Mouse (Mus musculus): ENCODE data around the gene F2.

F2 gene

GRCm38 (mm10) chr2:91636229-91636628 is at the start of gene F2:
TSS of gene F2 (minus strand) at chr2:91636414.
- ATAC-seq (ENCODE audit: insufficient number of reproducible peaks, low FRiP score, low TSS enrichment) = no peak

- ATAC-seq (ENCODE audit: insufficient number of reproducible peaks, low FRiP score, low TSS enrichment) = peak; percentile 58; the same call in 1 of the 2 replicates
Observed at GRCm38 (mm10) chr2:91683919-91684318, 47.7 kb upstream of the F2 start.

DNA sequence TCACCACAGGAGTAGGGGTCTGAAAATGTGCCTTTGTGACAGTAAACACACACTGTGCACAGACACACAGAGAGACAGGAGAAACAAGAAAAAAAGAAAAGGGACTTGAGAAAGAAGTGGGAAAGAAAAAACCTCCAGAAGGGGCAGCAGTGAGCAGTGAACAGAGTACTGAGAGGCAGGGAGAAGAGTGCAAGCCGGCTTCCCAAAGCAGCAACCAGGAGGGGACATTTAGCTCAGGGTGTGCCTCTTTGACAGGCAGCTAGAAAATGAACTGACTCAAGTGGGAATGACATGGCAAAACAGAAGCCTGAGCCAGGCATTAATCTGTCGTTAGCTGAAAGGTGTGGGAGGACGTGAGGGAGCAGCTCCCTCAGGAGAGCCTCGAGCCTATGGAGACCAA is 46.6 kb upstream of the F2 start:
- no peak for ATAC-seq (ENCODE audit: insufficient number of reproducible peaks, low FRiP score, low TSS enrichment)

DNA sequence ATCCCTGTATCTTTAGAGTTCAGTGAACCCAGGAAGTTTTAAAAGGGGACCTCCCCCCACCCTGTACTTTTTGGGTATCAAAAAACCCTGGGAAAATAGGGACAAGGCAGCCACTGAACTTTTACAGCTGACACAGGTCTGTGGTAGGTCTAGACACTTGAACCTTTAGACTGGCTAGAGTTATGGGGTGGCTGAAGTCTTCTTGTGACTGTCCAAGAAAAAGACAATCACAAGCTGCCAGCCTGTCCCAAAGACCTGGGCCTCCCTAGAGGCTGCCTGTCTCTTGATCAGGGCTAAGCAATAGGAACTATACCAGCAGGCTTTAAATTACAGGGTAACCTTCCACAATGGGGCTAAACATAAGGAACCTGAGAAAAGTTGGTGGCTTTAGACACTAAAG is 40.7 kb upstream of the F2 start:
- no peak for ATAC-seq (ENCODE audit: insufficient number of reproducible peaks, low FRiP score, low TSS enrichment)

- no peak for ATAC-seq (ENCODE audit: insufficient number of reproducible peaks, low FRiP score, low TSS enrichment)
Observed at GRCm38 (mm10) chr2:91676420-91676819, 40.2 kb upstream of the F2 start.

- ATAC-seq (ENCODE audit: insufficient number of reproducible peaks, low FRiP score, low TSS enrichment) = no peak
Observed at GRCm38 (mm10) chr2:91674895-91675294, 38.7 kb upstream of the F2 start.

- ATAC-seq (ENCODE audit: insufficient number of reproducible peaks, low FRiP score, low TSS enrichment) = no peak
Observed at GRCm38 (mm10) chr2:91673587-91673986, 37.4 kb upstream of the F2 start.

DNA sequence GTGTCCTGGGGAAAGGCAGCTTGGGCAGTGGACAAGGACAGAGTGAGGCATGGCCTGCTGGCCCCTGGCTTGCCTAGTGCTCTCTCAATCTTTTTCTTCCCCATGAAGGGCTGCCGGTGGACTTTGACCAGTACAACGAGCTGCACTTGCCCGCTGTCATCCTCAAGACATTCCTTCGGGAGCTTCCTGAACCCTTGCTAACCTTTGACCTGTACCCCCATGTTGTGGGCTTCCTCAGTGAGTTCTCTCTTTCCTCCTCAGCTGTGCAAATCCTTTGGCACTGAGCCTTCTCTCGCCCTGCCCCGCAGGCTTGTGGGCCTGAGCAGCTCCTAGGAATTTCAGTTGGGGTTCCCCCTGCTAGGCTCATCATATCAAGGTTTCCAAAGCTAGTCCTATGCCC is 33.8 kb upstream of the F2 start:
- no peak for ATAC-seq (ENCODE audit: insufficient number of reproducible peaks, low FRiP score, low TSS enrichment)

GRCm38 (mm10) chr2:91669326-91669725 is 33.1 kb upstream of the F2 start:
- ATAC-seq (ENCODE audit: insufficient number of reproducible peaks, low FRiP score, low TSS enrichment) = no peak

- ATAC-seq (ENCODE audit: insufficient number of reproducible peaks, low FRiP score, low TSS enrichment) = no peak
Observed at GRCm38 (mm10) chr2:91667747-91668146, 31.5 kb upstream of the F2 start.

GRCm38 (mm10) chr2:91666386-91666910 is 30.2 kb upstream of the F2 start:
- no peak for ATAC-seq (ENCODE audit: insufficient number of reproducible peaks, low FRiP score, low TSS enrichment)

- no peak for ATAC-seq (ENCODE audit: insufficient number of reproducible peaks, low FRiP score, low TSS enrichment)
Observed at GRCm38 (mm10) chr2:91664780-91665179, 28.6 kb upstream of the F2 start.

DNA sequence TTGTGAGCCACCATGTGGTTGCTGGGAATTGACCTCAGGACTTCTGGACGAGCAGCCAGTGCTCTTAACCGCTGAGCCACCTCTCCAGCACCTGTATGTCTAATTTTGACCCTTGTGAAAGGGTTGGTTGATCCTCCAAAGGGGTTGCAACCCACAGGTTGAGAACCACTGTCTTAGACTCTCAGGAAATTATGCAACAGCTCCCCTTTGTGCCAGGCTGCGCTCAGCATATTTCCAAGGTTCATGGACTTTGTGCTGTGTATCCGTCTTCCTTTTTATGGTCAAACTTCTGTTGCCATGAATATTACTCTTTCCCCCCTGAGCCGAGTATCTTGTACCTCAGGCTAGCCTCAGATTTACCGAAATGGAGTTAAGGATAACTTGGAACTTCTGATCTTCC is 24.8 kb upstream of the F2 start:
- no peak for ATAC-seq (ENCODE audit: insufficient number of reproducible peaks, low FRiP score, low TSS enrichment)

- no peak for ATAC-seq (ENCODE audit: insufficient number of reproducible peaks, low FRiP score, low TSS enrichment)
Observed at GRCm38 (mm10) chr2:91659657-91660056, 23.4 kb upstream of the F2 start.

DNA sequence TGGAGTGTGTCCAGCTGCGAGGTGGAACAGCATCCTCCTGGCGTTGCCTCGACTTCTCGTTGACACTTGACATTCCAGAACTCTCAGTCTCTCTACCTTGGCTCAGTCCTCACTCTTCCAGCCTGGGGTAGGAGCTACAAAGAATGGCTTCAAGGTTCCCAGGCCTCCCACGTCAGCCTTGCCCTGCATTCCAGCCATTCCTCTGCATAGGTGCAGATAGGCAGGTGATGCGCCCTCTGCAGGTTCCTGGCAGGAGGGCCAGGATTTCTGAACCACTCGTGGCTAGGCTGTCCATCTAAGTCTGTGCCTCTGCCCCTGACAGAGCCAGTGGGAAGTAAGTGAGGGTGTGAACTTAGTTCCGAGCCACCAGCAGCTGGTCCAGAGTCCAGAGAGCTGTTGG is 20.6 kb upstream of the F2 start:
- ATAC-seq (ENCODE audit: insufficient number of reproducible peaks, low FRiP score, low TSS enrichment) = no peak

DNA sequence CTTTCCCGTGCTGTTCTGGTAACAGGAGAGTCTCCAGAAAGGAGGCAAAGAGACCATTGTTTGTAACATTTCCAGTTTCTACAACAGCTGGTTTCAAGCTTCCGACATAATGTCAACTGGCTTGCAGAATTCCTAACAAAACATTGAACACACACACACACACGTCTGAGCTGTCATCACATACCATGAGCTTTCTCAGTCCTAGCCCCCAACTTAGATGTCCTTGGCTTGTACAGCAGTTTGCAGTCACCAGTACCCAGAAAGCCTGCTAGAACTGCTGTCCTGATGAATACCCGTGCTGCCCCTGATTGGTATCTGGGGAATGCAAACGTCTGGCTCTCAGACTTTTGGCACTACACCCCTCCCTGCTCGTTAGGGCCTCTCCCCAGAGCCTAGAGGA is 19.6 kb upstream of the F2 start:
- ATAC-seq (ENCODE audit: insufficient number of reproducible peaks, low FRiP score, low TSS enrichment) = no peak

DNA sequence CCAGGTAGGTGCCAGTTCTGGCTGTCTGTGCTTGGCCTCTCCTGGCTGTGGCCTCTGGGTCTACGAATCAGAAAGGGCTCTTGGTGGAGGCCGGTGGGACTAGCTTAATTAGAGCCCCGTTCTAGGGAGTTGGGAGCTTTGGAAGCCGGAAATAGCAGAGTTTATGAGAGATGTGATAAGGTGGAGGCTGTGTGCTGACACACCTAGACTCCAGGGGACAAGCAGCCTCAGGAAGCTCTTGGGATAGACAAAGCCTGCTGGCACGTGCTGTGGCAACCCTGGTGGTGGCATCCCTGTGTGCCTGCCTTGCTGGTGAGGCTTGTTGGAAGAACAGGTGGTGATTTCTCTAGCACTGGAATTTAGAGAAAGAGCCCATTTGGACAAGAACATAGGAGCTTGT is 19.2 kb upstream of the F2 start:
- no peak for ATAC-seq (ENCODE audit: insufficient number of reproducible peaks, low FRiP score, low TSS enrichment)

- no peak for ATAC-seq (ENCODE audit: insufficient number of reproducible peaks, low FRiP score, low TSS enrichment)
Observed at GRCm38 (mm10) chr2:91652863-91653262, 16.6 kb upstream of the F2 start.

- ATAC-seq (ENCODE audit: insufficient number of reproducible peaks, low FRiP score, low TSS enrichment) = no peak
Observed at GRCm38 (mm10) chr2:91651458-91652258, 15.4 kb upstream of the F2 start.

DNA sequence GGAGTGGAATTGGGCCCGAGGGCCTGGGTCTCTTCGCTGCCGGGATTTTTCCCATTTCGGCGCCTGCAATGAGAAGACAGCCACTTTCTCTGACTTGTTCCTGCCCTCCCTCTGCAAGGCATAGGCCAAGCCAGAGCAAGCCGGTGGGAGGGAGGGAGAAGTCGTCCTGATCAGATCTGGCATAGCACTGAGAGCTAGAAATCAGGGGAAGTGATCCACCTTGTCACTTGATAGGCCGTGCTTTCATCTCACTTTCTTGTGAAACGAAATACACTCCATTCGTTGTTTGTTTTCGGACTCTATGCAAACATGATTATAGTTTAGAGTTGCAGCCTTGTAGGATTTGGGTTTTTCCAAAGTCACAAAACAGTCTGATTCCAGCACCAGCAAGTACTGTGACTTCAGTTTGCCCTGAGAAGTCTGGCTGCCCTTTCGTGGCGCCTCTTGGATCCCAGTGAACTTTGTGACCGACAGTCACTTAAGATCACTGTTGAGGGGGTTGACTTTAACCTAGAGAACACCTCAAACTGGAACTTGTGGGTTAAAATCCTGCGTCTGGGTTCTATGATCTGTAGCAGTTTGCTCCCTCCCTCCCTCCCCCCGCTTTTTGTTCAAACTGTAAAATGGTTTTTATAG is 14.3 kb upstream of the F2 start:
- peak; percentile 1; the same call in 1 of the 2 replicates for ATAC-seq (ENCODE audit: insufficient number of reproducible peaks, low FRiP score, low TSS enrichment)

DNA sequence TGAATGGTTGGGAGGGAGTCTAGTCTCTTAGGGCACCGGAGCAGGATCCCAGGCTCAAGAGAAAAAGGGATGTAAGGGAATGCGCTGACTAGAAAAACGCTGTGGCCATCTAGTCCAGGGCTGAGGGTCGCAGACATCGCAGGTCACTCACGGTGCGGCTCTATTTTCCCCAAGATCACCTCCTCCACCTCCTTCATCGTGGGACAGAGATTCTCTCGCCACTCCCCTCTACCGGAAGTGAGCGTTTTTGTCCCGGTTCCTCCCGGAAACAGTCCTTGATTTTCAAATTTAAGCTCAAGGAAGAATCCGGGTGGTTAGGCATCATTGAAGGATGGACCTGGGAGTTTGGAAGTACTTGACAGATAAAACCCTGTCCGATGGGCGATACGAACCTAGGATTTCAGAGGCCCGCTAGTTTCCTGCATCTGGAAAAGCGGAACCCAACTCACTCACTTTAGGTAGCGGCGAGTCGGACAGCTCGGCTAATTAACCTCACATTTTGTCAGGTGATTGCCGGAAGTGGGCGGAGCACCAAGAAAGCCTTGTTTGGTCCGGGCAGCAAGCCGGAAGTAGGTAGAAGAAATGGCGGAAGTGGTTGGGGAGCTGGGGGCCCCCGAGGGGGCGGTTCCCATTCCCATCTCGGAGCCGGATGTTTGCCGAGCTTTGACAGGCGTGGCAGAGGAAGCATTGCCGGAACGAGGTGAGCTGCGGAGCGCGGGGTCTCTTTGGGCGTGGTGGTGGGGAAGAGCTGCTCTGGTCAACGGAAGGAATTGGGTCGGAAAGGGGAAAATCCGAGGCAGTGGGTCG is 13.5 kb upstream of the F2 start, which contains the start of the genes Zfp408 and Arhgap1:
Gene Zfp408, minus strand, starts transcription at position 239 of the 807 bp plus-strand sequence.
Gene Arhgap1, plus strand, starts transcription at position 308 of the 807 bp plus-strand sequence.
- ATAC-seq (ENCODE audit: insufficient number of reproducible peaks, low FRiP score, low TSS enrichment) = peak; percentile 84

Data from cerebellum, adult (tissue).